Mouse (Mus musculus) A20 (cell line): ENCODE data around the gene Gm43191.
"Not testable (repeated sequence)": the region's sequence is repeated elsewhere in the genome, so short reads cannot be mapped to it uniquely, and the experiment has no call there.

ENCODE experiments used
- DNase-seq: peaks from one replicate; pipeline ENCODE4 v3.0.0-alpha.2; 2011; ENCODE audit warnings: low read depth, low spot score

Gene Gm43191

DNA sequence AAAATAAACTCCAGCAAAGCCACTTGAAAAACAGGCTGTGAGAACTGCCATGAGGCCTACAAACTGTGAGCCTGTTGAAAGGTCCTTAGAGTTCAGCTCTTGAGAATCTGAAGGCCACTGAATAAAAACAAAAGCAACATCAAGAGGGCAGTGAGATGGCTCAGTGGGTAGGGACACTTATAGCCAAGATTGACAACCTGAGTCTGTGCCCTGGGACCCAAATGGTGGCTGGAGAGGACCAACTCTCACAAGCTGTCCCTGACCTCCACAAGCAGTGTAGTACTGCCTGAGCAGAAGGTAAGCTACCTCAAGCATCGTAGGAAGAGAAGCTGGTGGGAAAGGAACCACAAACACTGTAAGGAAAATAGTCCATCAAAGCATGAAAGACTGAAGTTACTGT, at the start of gene Gm43191:
Gm43191 (minus strand) TSS at position 101 of the 400 bp plus-strand sequence.
- DNase-seq: no peak

DNA sequence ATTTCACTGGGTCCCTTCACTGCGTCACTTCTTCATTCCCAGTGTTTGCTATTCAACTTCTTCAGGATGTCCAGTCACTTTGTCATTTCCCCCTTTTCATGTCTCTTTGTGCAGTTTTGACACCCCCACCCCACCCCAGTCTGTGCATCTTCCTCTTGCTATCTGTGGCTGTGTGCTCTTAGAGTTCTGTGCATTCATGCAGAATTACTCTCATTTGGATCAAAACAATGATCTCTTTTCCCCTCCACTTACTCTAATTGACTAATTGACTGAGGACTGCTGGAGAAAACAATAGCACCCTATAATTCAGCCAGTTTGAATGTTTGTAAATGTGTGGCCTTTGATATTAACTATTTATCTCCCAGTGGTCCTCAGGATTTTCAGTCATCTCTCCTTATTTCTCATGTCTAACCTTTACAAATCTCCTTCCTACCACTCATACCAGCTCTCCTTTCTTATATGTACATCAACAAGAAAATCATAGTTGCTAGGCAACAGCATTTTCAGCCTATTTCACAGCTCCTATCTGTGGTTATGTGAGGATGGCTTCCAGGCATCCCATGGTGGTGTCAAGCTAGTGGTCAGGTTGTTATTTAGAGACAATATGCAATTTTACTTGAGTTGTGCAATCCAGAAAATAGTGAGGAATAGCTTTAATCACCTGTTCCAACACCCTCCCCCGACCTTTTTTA, 48.6 kb upstream of the Gm43191 start:
- no peak for DNase-seq

DNA sequence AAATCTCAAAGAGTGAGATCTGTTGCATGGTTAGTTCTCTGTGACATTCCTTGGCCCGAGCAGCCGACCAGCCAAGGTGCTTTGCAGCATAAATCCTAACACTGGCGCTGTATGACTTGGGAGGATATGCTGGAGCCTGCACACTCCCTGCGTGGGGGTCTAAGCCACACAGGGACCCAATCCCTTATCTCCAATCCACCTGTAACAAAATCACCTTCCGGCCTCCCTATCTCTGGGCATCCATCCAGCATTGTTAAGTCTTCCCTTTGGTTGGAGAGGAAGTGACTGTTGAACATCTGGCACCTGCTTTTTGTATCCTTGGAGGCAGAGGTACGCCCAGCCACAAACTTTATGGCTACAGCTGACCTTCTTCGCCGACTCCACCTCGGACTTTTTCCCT, 45.7 kb upstream of the Gm43191 start:
- DNase-seq: no peak

- DNase-seq: no peak
Observed at GRCm38 (mm10) chr3:116723496-116724481, 42.7 kb upstream of the Gm43191 start.

DNA sequence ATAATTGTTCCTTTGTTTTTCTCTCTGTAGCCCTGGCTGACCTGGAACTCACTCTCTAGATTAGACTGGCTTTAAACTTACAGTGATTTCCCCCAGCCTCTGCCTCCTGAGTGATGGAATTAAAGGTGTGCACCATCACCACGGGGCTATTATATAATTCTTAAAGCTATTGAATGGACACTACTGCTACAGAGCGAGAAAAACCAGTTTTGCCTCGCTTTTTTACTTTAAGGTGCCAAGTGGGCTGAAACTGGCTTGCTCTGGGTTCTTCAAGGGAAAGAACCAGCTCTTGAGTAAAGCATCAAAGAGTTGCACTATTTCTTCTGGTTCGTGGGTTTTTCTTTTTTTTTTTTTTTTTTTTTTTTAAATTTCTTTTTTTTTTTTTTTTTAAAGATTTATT, 41.9 kb upstream of the Gm43191 start:
- no peak for DNase-seq

DNA sequence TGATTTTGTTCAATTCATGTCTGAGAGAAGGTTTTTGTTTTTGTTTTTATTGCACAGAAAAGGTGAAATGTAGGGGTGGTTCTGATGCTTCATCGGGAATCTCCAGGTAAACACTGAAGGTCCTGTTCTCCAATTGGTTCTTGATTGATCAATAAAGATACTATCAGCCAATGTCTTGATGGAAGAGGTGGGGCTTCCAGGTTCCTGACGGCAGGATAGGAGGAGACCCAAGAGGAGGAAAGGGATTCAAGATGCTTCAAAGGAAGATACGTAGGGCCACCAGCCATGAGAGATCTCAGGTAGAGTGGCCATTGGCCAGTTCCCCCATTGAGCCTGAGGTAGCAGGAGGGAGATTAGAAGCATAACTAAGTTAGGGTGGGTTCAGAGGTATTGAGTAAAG, 37.9 kb upstream of the Gm43191 start:
- DNase-seq: no peak

DNA sequence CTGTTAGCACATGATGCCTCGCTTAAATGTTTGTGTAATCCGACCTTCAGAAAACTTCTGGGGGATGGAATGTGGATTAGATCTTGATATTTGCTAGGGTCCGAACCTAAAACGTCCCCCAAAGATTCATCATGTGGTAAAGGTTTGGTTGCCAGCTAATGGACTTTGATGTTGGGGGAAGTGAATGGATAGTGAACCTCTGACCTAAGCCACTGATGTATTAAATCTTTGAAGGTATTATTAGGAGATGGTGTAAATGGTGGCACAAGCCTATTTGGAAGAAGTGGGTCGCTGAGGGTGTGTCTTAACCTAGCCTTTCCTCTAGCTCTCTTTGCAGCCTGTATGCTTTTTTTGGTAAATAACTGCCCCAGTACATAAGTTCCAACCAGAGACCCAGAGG, 32.0 kb upstream of the Gm43191 start:
- peak; percentile 50 for DNase-seq

- DNase-seq: no peak
Observed at GRCm38 (mm10) chr3:116712436-116712881, 31.4 kb upstream of the Gm43191 start, which contains the start of gene Slc35a3. TSS of gene Slc35a3 (minus strand) at chr3:116712831.

DNA sequence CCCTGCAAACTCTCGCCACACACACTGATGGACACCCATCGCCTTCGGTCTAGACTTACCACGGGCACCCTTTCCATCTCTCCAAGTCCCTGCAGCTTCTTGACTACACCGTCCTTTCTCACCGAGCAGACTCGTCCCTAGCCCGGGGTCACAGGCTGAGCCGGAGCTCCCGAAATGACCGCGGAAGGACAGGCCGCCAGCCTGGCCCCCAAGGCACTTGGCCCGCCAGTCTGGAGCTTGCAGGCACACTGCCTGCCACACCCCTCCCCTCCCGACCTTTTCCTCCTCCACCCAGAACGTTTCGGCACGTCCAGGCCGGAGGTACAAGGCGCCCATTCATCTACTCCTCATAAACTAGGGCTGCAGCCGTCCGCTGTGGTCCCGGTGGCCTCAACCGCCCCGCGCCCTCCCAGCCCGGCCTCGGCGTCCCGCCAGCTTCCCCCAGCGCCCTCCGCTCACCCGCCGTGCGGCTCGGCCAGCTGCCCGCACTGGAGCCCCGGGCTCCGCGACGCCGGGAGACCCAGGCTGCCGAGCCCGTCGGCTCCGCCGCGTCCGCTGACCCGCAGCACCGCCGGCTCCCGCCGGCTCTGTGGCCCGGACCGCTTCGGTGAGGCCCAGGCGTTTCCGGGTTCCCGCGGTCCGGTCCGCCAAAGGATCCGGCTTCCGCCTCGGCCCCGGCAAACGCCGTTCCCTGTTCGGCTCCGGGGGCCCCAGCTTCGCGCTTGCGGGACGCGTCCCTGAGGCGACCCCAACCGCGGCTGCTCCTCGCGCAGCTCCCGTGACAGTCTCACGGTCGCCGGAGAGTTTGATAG, 30.8 kb upstream of the Gm43191 start:
- DNase-seq: peak; percentile 84

DNA sequence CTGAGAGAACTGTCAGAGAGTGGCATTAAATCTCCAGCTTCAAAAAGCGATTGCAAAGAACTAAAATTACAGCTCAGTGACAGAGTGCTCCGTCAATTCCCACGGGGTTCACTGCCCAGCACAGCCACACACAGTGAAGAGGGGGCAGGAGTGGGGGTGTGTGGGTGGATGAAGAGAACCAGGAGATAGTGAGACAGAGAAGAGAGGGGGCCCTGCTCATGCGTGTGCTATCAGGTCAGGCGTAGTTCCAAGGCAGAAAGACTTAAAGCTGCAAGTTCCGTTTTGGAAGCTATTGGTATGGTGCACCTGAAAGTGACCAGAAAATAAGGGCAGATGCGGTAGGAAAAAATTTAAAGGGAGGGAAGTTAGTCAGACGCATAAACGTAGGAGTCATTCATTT, 29.9 kb upstream of the Gm43191 start:
- DNase-seq: peak; percentile 26

- no peak for DNase-seq
Observed at GRCm38 (mm10) chr3:116705637-116706204, 24.7 kb upstream of the Gm43191 start.

- no peak for DNase-seq
Observed at GRCm38 (mm10) chr3:116703835-116704234, 22.8 kb upstream of the Gm43191 start.

- DNase-seq: no peak
Observed at GRCm38 (mm10) chr3:116702647-116703272, 21.7 kb upstream of the Gm43191 start.

DNA sequence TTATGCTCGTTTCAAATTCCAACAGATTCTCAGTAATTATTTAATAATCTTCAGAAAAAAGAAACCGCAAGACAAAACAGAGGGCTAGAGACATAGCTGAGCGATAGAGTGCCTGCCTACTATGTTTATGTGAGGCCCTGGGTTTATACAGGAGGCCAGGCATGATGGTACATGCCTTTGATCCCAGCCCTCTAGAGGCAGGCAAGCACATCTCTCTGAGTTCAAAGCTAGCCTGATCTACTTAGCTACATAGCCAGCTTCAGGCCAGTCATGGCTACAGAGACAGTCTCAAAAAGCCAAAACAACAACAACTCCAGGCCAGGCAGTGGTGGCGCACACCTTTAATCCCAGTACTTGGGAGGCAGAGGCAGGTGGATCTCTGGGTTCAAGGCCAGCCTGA, 20.5 kb upstream of the Gm43191 start:
- no peak for DNase-seq

GRCm38 (mm10) chr3:116698786-116699185, 17.7 kb upstream of the Gm43191 start:
- no peak for DNase-seq

GRCm38 (mm10) chr3:116695666-116695985, 14.6 kb upstream of the Gm43191 start:
- DNase-seq: no peak

DNA sequence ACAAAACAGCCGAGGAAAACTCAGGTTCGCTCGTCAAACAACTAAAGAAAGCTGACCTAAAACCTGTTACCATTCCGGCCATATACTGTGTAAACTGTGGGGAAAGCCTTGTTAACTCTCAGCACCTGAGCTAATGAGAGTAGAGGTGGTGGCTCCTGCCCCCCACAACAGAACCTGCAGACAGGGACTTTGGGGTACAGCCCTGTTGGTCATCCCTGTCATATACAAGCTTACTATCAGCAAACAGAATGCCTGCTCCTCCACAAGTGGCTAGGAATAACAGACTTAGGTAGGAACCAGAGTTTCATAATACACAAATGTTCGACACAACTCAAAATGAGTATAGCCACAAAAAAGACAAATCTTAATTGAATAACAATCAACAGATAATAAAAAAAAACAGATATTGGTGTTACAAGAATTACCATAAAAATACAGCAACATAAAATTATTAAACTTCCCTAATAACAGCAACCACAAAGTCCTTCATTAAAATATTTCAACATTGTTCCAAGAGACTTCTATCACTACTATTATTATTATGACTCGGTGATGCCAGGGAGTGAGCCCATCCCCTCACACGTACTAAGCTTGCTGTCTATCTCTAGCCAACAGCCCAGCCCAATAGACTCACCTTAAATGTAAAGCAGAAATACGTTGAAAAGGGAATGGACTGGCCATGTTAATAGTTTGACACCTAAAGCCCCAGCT, 14.1 kb upstream of the Gm43191 start:
- DNase-seq: no peak

GRCm38 (mm10) chr3:116694312-116694711, 13.3 kb upstream of the Gm43191 start:
- no peak for DNase-seq

- not testable (repeated sequence) for DNase-seq
Observed at GRCm38 (mm10) chr3:116664281-116664680, 16.8 kb downstream of the Gm43191 start.

DNA sequence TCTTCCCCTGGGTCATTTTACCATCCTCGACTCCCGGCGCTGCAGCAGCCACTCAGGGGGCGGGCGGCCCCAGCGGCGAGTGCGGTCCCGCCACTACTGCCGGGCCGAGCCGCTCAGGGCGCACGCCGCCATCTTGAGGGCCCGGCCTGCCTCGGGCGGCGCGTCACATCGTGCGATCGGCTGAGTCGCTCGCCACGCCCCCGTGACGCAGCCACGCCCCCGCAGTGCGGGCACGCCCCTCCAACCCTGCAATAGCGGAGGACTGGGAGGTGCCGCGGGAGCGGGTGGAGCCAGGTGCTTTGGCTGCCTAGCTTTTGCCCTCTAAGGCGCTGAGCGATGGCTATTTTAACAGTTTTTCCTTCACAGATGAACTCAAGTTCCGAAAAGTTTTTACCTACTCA, 18.6 kb downstream of the Gm43191 start, which contains the start of gene Mfsd14a:
Mfsd14a (minus strand) TSS at position 215 of the 401 bp plus-strand sequence.
- DNase-seq: peak; percentile 98
